Mouse (Mus musculus): ENCODE results near the gene Rgs3. TPM values are rescaled to one million over a fixed set of nuclear protein-coding genes. Genes with fewer than 3 reads are reported as not detected.
A peak's percentile ranks its signal among the peaks of the same experiment; 100 is the strongest.

Gene Rgs3
- polyA plus RNA-seq, 1 experiment from 2014 or later: 36.3 TPM

DNA sequence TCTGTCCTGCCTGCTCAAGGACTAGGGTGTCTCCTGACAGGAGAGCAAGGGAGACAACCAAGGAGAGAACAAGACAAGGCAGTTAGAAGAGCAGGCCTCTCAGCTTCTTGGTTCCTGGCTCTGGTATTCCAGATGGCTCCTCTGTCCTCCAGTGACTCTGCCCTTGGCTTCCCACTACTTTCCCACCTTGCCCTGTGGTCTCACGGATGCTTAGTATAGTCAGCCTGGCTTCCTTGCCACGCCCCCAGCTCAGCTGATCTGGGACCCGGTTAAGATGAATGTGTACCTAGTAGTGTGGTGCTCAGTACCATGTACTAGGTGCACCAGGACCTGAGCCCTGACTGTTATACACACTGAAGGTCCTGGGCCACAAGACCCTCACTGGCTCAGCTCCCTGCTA lies 82.0 kb downstream of the Rgs3 start:
- peak overlapping the region; percentile 44; the same call in 1 of the 2 replicates for H3K27ac ChIP-seq
- H3K27me3 ChIP-seq (ENCODE audit: poor library complexity, severe bottlenecking): peaks cover 4% of the 10 kb centered on the region; the same call in 1 of the 2 replicates
- H3K4me3 ChIP-seq: no peak overlapping the region
- WGBS: 76% methylated on average over 3 of the region's 3 CpGs
- DNase-seq (ENCODE audit: extremely low spot score, low spot score): no peak
- H3K4me1 ChIP-seq: peaks cover 32% of the 10 kb centered on the region
- H3K9me3 ChIP-seq: no peaks in the 10 kb centered on the region
- H3K36me3 ChIP-seq (replicated peaks): peaks cover 63% of the 10 kb centered on the region

DNA sequence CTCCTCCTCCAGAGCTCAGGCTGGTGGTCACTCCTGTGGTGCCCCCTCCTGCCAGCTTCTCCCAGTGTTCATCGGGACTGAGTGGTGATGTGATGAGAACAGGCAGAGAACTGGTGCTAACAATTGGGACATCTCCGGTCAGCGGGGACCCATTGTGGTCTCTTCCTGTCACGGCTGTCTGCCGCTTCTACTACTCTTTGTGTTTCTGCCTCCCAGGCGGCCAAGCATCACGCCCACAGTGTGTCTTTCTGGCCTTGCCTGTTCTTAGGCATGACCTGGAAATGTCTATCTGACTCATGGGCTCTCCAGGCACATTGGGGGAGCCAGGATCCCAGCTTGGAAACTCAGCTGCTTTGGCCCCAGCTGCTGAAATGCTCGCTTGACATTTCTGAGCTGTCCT lies 83.8 kb downstream of the Rgs3 start:
- peaks cover 78% of the 10 kb centered on the region for H3K36me3 ChIP-seq (replicated peaks)
- H3K4me1 ChIP-seq: peaks cover 32% of the 10 kb centered on the region
- 80% methylated on average over 8 of the region's 8 CpGs for WGBS
- DNase-seq (ENCODE audit: extremely low spot score, low spot score): no peak
- peaks cover 4% of the 10 kb centered on the region; the same call in 1 of the 2 replicates for H3K27me3 ChIP-seq (ENCODE audit: poor library complexity, severe bottlenecking)
- H3K4me3 ChIP-seq: no peak overlapping the region
- peak overlapping the region; percentile 58 for H3K27ac ChIP-seq
- H3K9me3 ChIP-seq: no peaks in the 10 kb centered on the region

DNA sequence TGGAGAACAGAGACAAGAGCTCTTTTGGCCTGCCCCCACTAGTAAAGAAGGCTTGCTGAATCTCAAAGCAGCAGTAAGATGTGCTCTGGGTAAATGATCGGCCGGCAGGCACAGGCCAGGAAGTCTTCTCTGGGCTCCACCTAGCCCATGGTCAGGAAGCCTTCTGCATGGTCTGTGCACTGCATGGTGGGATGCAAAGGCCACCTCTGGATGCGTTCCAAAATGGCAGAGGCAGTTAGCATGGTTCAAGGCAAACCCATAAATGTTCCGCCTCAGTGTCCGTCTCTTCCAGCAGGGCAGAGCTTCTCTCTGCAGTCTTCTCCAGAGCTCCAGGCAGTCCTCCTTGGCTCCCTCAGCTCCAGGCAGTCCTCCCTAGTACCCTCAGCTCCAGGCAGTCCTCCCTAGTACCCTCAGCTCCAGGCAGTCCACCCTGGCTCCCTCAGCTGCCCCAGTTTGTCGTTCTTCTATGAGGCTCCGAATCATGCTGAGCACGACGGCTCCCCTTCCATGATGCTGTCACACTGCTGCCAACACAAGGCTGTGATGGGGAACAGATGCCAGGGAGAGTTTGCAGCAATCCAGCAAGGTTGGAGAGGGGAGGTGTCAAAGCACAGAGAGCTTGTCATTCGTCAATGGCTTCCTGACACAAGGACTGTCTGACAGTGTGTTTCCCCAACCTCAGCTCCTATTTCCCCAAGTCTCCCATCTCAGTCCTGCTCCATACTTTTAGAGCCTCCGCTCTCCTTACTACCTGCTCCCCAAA lies 84.6 kb downstream of the Rgs3 start:
- peaks cover 32% of the 10 kb centered on the region for H3K4me1 ChIP-seq
- 89% methylated on average over 11 of the region's 11 CpGs for WGBS
- H3K9me3 ChIP-seq: no peaks in the 10 kb centered on the region
- H3K36me3 ChIP-seq (replicated peaks): peaks cover 77% of the 10 kb centered on the region
- H3K27me3 ChIP-seq (ENCODE audit: poor library complexity, severe bottlenecking): peaks cover 4% of the 10 kb centered on the region; the same call in 1 of the 2 replicates
- no peak overlapping the region for H3K27ac ChIP-seq
- no peak for DNase-seq (ENCODE audit: extremely low spot score, low spot score)
- H3K4me3 ChIP-seq: no peak overlapping the region

DNA sequence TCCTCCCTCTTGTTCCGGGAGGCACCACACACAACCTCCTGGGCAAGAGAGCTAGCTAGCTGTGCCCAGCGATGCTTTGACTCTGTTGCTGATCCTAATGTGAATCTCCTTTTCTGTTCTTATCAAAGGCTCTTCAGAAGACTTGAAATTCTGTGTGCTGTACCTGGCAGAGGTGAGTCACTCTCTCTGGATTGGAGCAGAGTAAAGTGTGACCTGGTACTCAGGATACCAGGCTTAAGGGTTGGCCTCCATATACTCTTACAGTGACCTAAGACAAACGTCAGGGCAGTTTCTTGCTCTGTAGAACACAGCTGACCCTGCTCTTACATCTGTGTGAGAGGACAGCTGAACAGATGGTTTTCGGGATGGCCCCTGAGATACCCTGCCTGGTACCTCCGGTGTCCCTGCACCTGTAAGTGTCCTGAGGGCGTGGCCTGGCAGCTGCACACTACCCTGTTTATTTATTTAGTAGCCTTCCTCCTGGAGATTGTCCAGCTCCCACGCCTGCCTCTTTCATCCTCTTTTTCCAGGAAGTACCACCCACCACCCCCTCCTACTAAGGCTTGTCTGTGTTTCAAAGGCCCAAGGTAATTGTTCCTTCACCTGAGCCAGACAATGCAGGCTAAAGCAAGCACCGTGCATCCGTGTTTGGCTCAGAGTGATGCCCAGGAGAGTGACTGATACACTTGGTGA lies 87.1 kb downstream of the Rgs3 start:
- Histone ChIP-seq H3K9me3 (no peaks in the 10 kb centered on the region), H3K36me3 (replicated peaks) (peaks cover 59% of the 10 kb centered on the region), H3K4me3 (no peak overlapping the region), H3K27ac (no peak overlapping the region), H3K27me3 (ENCODE audit: poor library complexity, severe bottlenecking) (no peaks in the 10 kb centered on the region), H3K4me1 (peaks cover 33% of the 10 kb centered on the region)
- 78% methylated on average over 9 of the region's 9 CpGs for WGBS
- DNase-seq (ENCODE audit: extremely low spot score, low spot score): no peak

DNA sequence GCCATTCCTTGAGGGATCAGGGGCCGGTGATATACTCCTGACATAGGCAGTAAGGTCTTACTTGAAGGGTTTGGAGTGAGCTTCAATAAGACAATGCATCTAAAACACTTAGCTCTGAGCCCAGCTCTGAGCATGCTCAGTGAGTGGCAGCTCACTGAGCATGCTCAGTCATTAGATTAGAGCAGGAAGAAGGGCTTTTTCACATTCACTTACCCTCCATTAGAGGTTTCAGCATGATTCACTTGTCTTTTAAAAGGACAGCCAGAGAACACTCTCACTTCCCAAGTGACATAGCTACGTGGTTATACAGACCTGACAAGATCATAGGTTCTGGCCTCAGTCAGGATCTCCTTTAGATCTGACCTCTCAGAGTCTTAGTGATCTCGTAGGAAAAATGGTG lies 89.2 kb downstream of the Rgs3 start:
- Histone ChIP-seq H3K27ac (no peak overlapping the region), H3K9me3 (no peaks in the 10 kb centered on the region), H3K4me3 (no peak overlapping the region), H3K4me1 (peaks cover 15% of the 10 kb centered on the region; the same call in 1 of the 2 replicates), H3K36me3 (replicated peaks) (peaks cover 53% of the 10 kb centered on the region), H3K27me3 (ENCODE audit: poor library complexity, severe bottlenecking) (no peaks in the 10 kb centered on the region)
- 89% methylated on average over 3 of the region's 3 CpGs for WGBS
- no peak for DNase-seq (ENCODE audit: extremely low spot score, low spot score)

DNA sequence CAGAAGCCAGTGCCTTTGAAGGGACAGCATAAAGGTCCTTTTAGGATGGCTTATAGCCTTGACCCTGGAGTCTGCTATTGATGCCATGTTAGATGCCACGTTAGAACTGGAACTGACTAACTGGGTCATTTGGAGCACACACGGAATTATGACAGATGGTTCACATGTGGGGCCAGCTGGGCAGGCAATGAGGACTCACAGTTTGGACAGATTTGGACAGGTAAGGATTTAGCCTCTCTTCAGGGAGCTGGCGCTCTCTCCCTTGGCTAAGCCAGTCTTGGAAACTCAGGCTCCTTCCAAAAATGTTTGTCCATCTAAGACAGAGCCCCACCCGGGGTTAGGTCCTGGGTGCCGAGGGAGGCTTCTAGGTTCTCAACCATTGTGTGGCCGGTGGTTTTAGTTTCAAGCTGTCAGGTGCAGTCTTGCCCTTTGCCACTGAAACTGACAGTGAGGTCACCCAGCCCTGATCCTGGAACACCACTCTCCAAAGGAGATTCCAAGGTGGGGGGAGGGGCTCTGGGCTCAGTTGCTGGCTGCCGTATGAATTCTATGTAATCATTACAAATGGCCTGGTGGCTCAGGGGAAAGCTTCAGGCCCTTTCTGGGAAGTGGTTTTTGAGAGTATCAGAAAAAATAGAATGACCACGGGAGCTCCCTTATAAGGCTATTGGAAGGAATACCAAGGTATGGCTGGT lies 90.0 kb downstream of the Rgs3 start:
- H3K9me3 ChIP-seq: no peaks in the 10 kb centered on the region
- H3K4me1 ChIP-seq: peaks cover 12% of the 10 kb centered on the region; the same call in 1 of the 2 replicates
- no peaks in the 10 kb centered on the region for H3K27me3 ChIP-seq (ENCODE audit: poor library complexity, severe bottlenecking)
- no peak overlapping the region for H3K4me3 ChIP-seq
- WGBS: 87% methylated on average over 8 of the region's 8 CpGs
- no peak for DNase-seq (ENCODE audit: extremely low spot score, low spot score)
- H3K27ac ChIP-seq: no peak overlapping the region
- H3K36me3 ChIP-seq (replicated peaks): peaks cover 47% of the 10 kb centered on the region

DNA sequence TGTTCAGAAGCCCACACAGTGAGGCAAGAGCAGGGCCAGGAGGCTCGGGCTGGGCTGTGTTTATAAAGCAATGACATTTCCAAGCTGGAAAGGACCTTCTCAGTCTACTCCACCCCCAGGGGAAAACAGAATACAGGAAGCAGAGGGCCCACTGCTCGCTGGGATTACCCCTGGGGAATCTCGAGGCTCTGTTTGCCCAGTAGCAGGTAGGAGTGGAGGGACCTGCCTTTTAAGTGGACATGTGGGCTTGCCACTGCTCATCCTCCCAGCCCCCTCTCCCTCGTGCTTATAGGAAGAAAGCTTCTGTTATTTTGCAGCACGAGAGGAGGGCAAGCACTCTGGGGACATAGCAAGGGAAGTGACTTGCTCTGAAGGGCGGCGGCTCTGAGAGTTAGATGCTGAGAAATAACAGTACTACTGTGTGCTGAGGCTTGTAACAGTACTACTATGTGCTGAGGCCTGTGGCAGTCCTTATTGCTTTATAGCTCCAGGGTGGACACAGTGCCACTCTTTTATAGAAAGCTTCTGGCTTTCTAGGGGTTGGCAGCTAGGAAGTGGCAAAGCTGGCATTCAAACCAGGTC lies 91.6 kb downstream of the Rgs3 start:
- Histone ChIP-seq H3K27me3 (ENCODE audit: poor library complexity, severe bottlenecking) (no peaks in the 10 kb centered on the region), H3K36me3 (replicated peaks) (peaks cover 43% of the 10 kb centered on the region), H3K4me1 (peaks cover 12% of the 10 kb centered on the region; the same call in 1 of the 2 replicates), H3K4me3 (no peak overlapping the region), H3K27ac (0 out of 2 replicates have a peak overlapping the region, but pooled peaks have one; percentile 20), H3K9me3 (no peaks in the 10 kb centered on the region)
- 60% methylated on average over 7 of the region's 7 CpGs for WGBS
- no peak for DNase-seq (ENCODE audit: extremely low spot score, low spot score)

DNA sequence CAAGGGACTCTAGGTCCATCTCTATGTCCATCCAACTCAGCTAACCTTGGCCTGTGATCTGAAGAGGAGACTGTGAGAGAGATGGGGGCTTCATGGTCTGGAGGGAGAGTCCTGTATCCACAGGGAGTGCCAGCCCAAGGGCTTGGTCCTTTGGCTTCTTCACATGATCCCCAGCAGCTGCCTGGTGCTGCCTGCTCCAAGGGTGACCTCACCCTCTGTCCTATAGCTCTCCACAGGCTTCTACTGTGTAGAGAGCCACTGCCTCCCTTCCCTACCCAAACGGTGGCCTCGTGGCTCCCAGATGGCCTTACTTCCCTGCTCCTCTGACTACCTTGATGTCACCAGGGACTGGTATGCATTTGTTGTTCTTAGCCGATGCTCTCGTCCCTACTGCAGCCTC lies 92.6 kb downstream of the Rgs3 start:
- 67% methylated on average over 4 of the region's 4 CpGs for WGBS
- no peak for DNase-seq (ENCODE audit: extremely low spot score, low spot score)
- Histone ChIP-seq H3K4me1 (peaks cover 12% of the 10 kb centered on the region; the same call in 1 of the 2 replicates), H3K36me3 (replicated peaks) (peaks cover 42% of the 10 kb centered on the region), H3K27me3 (ENCODE audit: poor library complexity, severe bottlenecking) (no peaks in the 10 kb centered on the region), H3K9me3 (no peaks in the 10 kb centered on the region), H3K4me3 (no peak overlapping the region), H3K27ac (no peak overlapping the region)

DNA sequence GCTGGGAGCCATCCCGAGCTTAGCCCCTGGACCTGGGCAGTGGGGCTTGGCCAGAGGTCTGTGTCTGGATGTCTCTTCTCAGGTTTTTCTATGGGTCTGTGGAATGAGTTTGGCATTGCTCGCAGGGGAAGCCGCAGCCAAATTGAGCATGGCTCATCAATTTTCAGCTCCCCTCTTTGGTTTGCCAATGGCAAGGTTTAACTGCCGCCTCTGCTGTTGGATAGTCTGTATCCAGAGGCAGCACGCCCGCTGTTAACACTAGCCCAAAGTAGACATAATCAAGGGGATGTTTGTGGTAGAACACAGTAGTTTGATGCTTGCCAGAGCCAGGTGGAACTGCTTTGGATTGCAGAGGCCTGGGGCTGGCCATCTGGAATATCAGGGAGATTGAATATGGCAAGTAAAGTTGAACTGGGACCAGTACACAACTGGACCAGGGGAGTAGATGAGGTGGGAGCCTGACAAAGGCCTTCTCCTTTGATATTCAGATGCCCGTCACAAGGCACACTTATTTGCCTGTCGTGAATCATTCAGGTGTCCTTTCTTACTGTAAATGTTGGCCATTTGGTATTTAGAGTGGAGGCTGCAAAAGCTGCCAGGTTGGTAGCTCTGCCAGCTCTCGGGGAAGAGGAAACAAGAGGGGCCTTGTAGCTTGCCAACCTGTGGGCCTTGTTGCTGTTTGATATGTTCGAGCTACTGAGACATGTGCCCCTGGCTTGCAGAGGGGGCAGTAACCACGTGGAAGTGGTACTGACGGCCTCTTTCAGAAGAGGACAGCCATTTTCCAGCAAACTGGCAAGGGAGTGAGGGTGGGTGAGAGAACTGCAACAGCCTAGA lies 93.5 kb downstream of the Rgs3 start:
- peaks cover 42% of the 10 kb centered on the region for H3K36me3 ChIP-seq (replicated peaks)
- WGBS: 83% methylated on average over 12 of the region's 12 CpGs
- H3K27me3 ChIP-seq (ENCODE audit: poor library complexity, severe bottlenecking): no peaks in the 10 kb centered on the region
- no peak overlapping the region for H3K4me3 ChIP-seq
- DNase-seq (ENCODE audit: extremely low spot score, low spot score): no peak
- no peaks in the 10 kb centered on the region for H3K9me3 ChIP-seq
- peaks cover 12% of the 10 kb centered on the region; the same call in 1 of the 2 replicates for H3K4me1 ChIP-seq
- no peak overlapping the region for H3K27ac ChIP-seq

DNA sequence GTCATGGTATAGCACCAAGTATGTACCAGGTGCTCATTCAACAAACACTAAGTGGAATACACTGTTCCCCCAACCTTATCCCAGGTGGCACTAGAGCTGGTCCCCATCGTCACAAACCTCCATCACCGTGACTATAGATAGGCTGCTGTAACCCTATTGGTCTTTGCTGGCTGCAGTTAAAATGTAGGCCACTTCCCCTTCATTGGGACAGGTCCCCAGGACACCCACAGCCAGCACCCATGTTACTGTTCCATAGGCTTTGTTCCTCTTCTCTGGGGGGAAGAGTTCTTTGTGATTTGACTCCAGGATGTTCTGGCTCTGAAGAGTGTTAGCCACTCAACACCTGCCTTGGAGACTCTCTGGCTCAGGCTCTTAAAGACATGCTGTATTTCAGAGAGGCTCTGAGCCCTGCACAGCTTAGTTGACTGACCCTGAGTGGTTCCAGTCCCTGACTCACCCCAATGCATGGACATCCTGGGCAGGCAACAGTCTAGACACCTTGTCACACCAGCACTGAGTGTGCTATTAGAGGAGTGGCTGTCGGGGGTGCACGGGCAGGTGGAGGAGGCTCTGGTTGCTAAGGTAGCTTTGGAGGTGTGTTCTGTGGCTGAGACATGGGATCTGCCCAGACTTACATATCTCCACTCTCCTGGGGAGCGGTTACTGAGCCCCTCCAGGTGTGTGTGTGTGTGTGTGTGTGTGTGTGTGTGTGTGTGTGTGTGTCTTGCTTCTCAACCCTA lies 94.4 kb downstream of the Rgs3 start:
- 94% methylated on average over 5 of the region's 5 CpGs for WGBS
- H3K36me3 ChIP-seq (replicated peaks): peaks cover 44% of the 10 kb centered on the region

DNA sequence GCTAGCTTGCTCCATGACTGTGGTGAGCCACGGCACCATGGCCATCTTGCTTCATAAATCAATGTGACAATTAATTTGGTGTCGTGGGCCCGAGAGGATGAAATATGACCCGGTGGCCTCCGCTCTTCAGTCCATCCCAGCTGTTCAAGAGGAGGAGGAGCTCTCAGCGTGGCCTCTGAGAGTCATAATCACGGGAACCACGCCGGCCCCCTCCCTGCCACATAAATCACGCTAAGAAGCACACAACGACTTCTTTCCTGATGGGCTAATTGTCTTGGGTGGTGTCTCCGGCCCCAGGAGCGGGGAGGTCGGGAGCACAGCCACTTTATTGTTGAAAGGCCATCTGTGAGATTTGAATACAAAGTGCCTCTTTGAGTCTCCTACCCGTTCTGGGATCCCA lies 99.6 kb downstream of the Rgs3 start:
- Histone ChIP-seq H3K4me1 (peaks cover 56% of the 10 kb centered on the region), H3K27ac (peak overlapping the region; percentile 68), H3K36me3 (replicated peaks) (peaks cover 36% of the 10 kb centered on the region), H3K27me3 (ENCODE audit: poor library complexity, severe bottlenecking) (no peaks in the 10 kb centered on the region), H3K9me3 (no peaks in the 10 kb centered on the region), H3K4me3 (no peak overlapping the region)
- DNase-seq (ENCODE audit: extremely low spot score, low spot score): no peak
- WGBS: 60% methylated on average over 15 of the region's 15 CpGs

More for the DNA sequence above, 94.4 kb downstream of the Rgs3 start:
- Histone ChIP-seq H3K27me3 (ENCODE audit: poor library complexity, severe bottlenecking) (no peaks in the 10 kb centered on the region), H3K27ac (no peak overlapping the region), H3K4me3 (no peak overlapping the region), H3K4me1 (peaks cover 19% of the 10 kb centered on the region), H3K9me3 (no peaks in the 10 kb centered on the region)
- no peak for DNase-seq (ENCODE audit: extremely low spot score, low spot score)

Measured in forebrain, embryonic 10.5 days (tissue).